Mouse (Mus musculus) lung, adult 18-20 months (tissue): ENCODE measurements at regions not wholly inside any gene's neighbourhood (a gene's known extent, or its start where the extent isn't known, plus 50 kb on each side); places are given as distances from the start of the nearest gene placed in this dataset.

Experiments
- DNase-seq, 2 experiments: peaks; one replicate each; pipeline ENCODE4 v3.0.0; 2022; ENCODE audit warnings: mixed read lengths in 2 of 2

GRCm38 (mm10) chr5:112035426-112035825 lies 216.9 kb downstream of the Cryba4 start:
- no peak for DNase-seq

GRCm38 (mm10) chr5:112037080-112037479 lies 215.2 kb downstream of the Cryba4 start:
- no peak for DNase-seq

GRCm38 (mm10) chr5:112039645-112040372 lies 212.5 kb downstream of the Cryba4 start:
- no peak for DNase-seq

DNA sequence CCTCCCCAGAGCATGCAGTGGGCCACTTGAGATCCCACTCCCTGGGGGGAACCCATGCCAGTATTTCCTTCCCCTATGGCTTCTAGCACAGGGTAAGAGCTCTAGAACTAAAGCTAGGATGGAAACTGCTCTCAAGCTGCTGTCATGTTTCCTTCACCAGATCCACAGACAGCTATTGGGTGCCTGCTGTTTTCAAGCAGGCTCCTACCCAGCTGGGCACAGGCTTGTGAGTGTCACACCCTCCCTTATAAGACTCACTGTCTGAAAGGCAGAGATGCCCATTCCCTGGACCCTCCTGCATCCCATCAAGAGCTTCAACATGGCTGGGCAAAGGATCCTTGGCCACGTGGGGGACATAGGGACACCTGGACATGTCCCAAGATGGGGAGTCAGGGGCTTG lies 211.6 kb downstream of the Cryba4 start:
- no peak for DNase-seq

- no peak for DNase-seq
Observed at GRCm38 (mm10) chr5:112041285-112041684, 211.0 kb downstream of the Cryba4 start.

DNA sequence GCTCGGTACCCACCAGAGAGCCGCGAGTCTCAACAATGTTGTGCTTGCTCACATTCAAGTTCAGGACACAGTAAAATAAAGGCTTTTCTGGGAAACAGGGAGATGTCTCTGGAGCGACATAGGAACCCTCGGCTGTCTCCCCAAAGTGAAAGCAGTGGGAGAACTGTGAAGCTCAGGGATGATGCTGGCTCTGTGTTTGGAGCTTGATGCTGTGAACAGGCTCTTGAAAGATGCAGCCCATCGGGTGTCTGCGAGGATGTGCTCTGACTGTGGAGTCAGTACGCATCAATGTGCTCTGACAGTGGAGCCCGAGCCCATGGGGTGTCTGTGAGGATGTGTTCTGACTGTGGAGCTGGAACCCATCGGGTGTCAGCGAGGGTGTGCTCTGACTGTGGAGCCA lies 210.1 kb downstream of the Cryba4 start:
- no peak for DNase-seq

DNA sequence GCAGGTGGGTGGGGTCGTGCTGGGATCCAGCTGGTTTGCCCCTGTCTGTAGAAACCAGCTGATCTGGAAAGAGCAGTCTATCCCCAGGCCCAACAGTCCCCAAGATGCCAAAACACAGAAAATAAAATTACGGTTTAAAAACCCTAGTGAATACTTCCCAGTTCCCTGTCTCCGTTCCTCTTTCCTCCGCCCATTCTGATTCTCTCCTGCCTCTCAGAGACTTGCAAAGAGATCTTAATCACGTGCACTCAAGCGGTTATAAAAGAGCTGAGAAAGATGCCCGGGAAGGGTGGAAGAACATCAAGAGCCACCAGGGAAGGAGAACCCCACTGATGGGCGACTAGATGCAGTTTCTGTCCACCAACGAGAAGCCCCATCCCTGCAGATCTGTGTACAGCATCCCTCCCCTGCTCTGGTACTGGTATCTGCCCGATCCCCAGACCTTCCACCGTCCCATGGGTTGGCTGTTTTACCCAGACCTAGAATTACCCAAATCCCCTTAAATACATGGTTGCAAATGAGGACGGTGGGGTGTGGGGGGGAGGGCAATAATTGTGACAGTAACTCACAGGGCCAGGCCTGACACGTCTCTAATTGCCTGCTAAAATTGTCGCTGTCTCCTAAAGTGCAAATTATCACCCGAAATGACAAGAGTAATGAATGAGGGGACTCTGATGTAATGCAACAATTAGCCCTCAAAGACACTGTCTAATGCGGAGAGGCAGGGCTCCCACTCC lies 202.1 kb downstream of the Cryba4 start:
- DNase-seq = no peak

DNA sequence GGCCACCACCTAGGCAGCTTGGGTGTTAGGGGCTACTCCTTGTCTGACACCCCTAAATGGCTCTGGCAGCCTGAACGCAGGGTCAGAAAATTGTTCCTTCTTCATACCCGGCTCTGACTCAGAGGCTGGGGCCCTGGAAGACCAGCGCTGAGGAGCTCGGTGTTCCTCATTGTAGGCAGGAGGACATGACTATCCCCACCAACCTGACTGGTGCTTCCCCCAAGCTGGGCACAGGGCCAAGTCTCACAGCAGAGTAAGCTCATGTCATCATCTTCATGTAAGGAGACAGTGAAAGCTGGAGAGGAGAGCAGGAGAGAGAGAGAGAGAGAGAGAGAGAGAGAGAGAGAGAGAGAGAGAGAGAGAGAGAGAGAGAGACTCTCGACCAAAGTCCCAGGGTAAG lies 201.4 kb downstream of the Cryba4 start:
- no peak for DNase-seq

- no peak for DNase-seq
Observed at GRCm38 (mm10) chr5:112051786-112052185, 200.5 kb downstream of the Cryba4 start.

- peak in 1 of 2 experiments; percentile 21 for DNase-seq
Observed at GRCm38 (mm10) chr5:112053600-112054155, 198.6 kb downstream of the Cryba4 start.

DNA sequence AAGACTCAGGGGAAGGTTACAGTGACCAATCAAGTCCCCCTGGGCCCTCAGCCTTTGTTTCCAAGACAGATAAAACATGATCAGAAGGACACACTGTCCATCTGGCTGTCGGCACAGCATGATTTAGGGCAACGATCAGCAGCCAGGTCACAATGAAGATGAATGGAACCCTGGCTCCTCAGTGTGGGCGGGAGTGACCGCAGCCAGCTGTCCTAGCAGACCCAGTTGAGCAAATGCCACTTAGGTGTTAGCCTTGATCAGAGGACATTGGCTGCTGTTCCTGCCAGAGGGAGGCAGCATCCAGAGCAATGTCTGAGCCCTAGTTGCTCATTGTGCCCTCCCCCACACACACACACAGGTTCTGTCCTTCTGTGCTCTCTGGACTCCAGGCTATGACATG lies 197.3 kb downstream of the Cryba4 start:
- DNase-seq = no peak

GRCm38 (mm10) chr5:112069917-112070316 lies 182.4 kb downstream of the Cryba4 start:
- no peak for DNase-seq

DNA sequence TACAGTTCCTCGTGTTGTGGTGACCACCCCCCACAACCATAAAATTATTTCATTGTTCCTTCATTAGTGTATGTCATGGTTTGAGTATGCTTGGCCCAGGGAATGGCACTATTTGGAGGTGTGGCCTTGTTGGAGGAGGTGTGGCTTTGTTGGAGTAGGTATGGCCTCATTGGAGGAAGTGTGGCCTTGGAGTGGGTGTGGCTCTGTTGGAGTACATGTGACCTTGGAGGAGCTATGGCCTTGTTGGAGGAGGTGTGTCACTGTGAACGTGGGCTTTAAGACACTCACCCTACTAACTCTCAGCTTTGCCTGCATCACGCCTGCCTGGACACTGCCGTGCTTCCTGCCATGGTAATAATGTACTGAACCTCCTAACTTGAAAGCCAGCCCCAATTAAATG lies 179.9 kb downstream of the Cryba4 start:
- no peak for DNase-seq

GRCm38 (mm10) chr5:112077097-112077496 lies 175.2 kb downstream of the Cryba4 start:
- no peak for DNase-seq

DNA sequence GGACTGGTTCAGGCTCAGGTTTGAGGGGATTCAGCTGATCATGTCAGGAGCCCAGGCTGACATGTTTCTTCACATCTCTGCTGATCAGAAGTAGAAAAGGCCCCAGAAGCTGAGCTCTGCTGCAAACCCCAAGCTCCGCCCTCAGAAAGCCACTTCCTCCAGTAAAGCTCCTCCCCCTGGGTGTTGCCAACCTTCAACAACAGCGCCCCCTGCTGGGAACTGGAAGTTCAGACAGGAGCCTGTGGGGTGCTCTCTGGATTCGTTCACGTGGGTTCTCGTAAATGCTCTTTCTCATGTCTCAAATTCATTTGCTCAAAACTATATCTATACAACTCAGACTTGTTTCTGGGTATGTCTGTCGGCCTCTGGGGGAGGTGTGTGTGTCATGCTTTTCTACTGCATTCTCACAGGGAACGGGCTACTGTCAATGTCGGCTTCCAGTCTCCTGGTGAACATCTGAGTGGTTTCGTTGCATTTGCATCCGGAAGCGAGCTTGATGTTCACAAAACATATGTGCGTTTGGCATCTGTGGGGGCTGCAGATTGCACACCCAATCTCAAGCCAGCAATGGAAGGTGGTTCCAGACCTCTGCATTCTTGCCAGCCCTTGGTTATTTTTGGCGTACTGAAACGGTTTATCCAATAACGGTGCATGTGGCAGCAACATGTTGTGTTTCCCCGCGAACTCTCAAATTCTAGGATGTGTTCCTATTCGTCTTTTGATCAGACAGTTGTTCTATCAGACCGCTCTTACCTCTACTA lies 174.3 kb downstream of the Cryba4 start:
- peak in 1 of 2 experiments; percentile 16 for DNase-seq

GRCm38 (mm10) chr5:112081006-112081405 lies 171.3 kb downstream of the Cryba4 start:
- no peak for DNase-seq

- DNase-seq = peak in 1 of 2 experiments; percentile 3
Observed at GRCm38 (mm10) chr5:112091867-112092535, 160.3 kb downstream of the Cryba4 start.

GRCm38 (mm10) chr5:112093905-112094571 lies 158.3 kb downstream of the Cryba4 start:
- no peak for DNase-seq

- no peak for DNase-seq
Observed at GRCm38 (mm10) chr5:112098469-112099085, 153.7 kb downstream of the Cryba4 start.

- DNase-seq = peak in 1 of 2 experiments; percentile 12
Observed at GRCm38 (mm10) chr5:112101739-112102590, 150.4 kb downstream of the Cryba4 start.
